Mouse (Mus musculus) lung, postnatal 25 days (tissue): ENCODE data around the gene Gdpd2.

Experiments used
- DNase-seq: peaks from one replicate; pipeline ENCODE4 v3.0.0; 2022; ENCODE audit warnings: low spot score

The Gdpd2 gene

GRCm38 (mm10) chrX:100777655-100778234 lies 48.1 kb downstream of the Gdpd2 start:
- no peak for DNase-seq

GRCm38 (mm10) chrX:100778397-100778796 lies 48.7 kb downstream of the Gdpd2 start:
- DNase-seq: no peak
